Mouse (Mus musculus) cerebellum, adult 9-10 months (tissue): ENCODE measurements at regions not wholly inside any gene's neighbourhood (a gene's known extent, or its start where the extent isn't known, plus 50 kb on each side); places are given as distances from the start of the nearest gene placed in this dataset.

Source experiments
- DNase-seq: peaks from one replicate; pipeline ENCODE4 v3.0.0; 2022

DNA sequence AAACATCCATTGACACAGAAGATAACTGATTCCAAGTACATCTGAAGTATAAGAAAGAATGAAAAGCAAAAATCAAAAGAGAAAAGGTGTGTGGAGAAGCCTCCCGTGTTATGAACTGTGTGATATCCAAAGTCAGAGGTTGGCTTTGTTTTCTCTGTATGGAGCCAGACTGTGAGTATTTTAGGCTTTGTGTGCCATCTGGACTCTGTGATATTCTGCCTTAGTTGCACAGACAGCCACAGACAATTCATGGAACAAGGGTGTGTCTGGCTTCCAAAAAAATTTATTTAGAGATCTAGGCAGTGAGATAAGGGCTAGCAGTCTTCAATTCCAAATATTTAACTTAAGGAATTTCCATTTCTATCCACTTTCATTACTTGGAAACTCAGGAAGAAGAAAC lies 111.5 kb upstream of the Dpp10 start:
- DNase-seq: peak; percentile 85

DNA sequence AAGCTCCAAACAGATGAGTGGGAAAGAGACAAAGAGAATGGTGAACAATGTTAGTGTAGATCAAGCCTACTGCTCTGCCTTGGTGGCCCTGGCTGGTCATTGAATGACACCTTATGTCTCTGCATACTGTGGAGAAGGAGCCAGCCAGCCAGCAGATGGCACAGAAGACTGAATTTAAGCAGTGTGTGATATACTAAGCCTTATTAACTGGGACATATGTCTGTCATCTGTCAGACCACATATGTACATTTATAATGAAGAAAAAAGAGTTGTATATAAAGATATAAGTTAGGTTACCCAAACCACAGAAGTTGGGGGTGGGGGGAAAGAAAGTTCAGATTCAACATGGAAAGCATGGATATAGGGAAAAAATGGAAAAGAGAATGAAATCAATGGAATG lies 106.7 kb upstream of the Dpp10 start:
- DNase-seq: no peak

- DNase-seq: peak; percentile 95
Measured at GRCm38 (mm10) chr1:124148590-124148989, 103.2 kb upstream of the Dpp10 start.

GRCm38 (mm10) chr1:124104286-124104846 lies 59.0 kb upstream of the Dpp10 start:
- DNase-seq: no peak

GRCm38 (mm10) chr1:124103049-124103448 lies 57.7 kb upstream of the Dpp10 start:
- no peak for DNase-seq
